Mouse (Mus musculus) limb, embryonic 13.5 days (tissue): ENCODE results near the gene Utp4. TPM values are rescaled to one million over a fixed set of nuclear protein-coding genes. Genes with fewer than 3 reads are reported as not detected.

Experiments
- ATAC-seq: fragments of 200-750 bp; cut with Nextera tagmentation; 2 replicates; pipeline ENCODE4 v1.8.0; 2017; ENCODE audit warnings: low read depth, moderate number of reproducible peaks, moderate TSS enrichment; ENCODE audit not compliant: low FRiP score
- H3K27ac ChIP-seq: fragments of 300-500 bp; sonication (generic); 2 replicates; pipeline ENCODE4 v1.5.1; 2015; ENCODE audit warnings: inconsistent platforms, mild to moderate bottlenecking, moderate library complexity
- H3K27me3 ChIP-seq: fragments of 300-500 bp; sonication (generic); 2 replicates; pipeline ENCODE4 v1.6.1; 2015; ENCODE audit warnings: mild to moderate bottlenecking, inconsistent platforms
- H3K36me3 ChIP-seq: fragments of 300-500 bp; sonication (generic); 2 replicates; pipeline ENCODE4 v1.6.1; 2015; ENCODE audit warnings: inconsistent platforms, mild to moderate bottlenecking, moderate library complexity
- H3K4me1 ChIP-seq: fragments of 300-500 bp; sonication (generic); 2 replicates; pipeline ENCODE4 v1.6.1; 2015; ENCODE audit warnings: inconsistent platforms
- H3K4me2 ChIP-seq: fragments of 300-500 bp; sonication (generic); replicated peaks from 2 replicates; pipeline ENCODE4 v1.6.1; 2015; ENCODE audit warnings: inconsistent platforms, mild to moderate bottlenecking, moderate library complexity
- H3K4me3 ChIP-seq: fragments of 300-500 bp; sonication (generic); 2 replicates; pipeline ENCODE4 v1.5.1; 2015; ENCODE audit warnings: moderate library complexity, mild to moderate bottlenecking, inconsistent platforms
- H3K9ac ChIP-seq: fragments of 300-500 bp; sonication (generic); 2 replicates; pipeline ENCODE4 v1.6.1; 2015; ENCODE audit warnings: mild to moderate bottlenecking, inconsistent platforms
- H3K9me3 ChIP-seq: fragments of 300-500 bp; sonication (generic); 2 replicates; pipeline ENCODE4 v1.6.1; 2016; ENCODE audit warnings: inconsistent platforms
- WGBS: fragments of 180-500 bp; shearing (Covaris S2); methylation state at CpG from one replicate; pipeline ENCODE4 v1.1.7; 2015; 5-methylcytosine and 5-hydroxymethylcytosine counted together
- polyA plus RNA-seq: library from polyadenylated mRNA; unstranded; fragments of >200 nt; fragmentation: Nextera tagmentation; extraction: Ambion mirVana; gene quantifications from 2 replicates; pipeline ENCODE4 v1.2.1, GENCODE M21; 2015

The Utp4 gene
- polyA plus RNA-seq, 1 experiment from 2014 or later: 69.9 TPM

DNA sequence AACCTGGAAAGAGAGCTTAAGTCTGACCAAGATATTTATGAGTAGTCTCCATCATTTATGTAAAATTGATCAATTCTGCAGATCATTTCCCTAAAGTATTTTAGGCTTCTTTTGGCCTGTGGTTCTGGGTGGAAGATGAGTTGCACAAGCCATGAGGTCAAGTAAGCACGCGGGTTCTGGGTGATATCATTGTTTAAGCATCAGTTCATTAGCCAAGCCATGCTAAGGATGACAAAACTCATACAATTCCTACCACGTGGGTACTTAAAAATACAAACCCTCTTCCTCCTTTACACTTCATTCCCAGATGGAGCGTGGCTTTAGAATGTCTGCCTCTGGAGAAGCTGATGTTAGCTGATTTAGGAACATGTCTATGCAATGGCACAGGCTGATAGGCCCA, 60.1 kb downstream of the Utp4 start:
- Histone ChIP-seq H3K27ac (no peak overlapping the region), H3K4me1 (0 out of 2 replicates have a peak, but pooled peaks cover 6% of the 10 kb centered on the region)
- no peak for ATAC-seq

DNA sequence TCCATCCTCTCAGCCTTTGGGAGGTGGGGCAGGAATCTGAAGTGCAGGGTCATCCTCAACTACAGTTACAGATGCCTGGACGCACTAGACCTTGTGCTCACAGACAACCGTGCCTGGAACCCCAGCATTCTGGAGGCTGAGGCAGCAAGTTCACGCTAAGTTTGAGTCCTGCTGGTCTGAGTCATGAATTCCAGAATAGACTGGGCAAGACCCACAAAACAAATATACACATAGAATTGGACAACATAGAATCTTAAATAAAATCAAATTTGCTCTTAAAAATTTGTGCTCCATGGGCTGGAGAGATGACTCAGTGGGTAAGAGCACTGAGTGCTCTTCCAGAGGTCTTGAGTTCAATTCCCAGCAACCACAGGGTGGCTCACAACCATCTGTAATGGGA, 63.6 kb downstream of the Utp4 start:
- no peak overlapping the region for H3K4me2 ChIP-seq
- H3K9ac ChIP-seq: no peak overlapping the region
- no peak for ATAC-seq
- H3K4me3 ChIP-seq: no peak overlapping the region
- no peaks in the 10 kb centered on the region for H3K27me3 ChIP-seq
- H3K36me3 ChIP-seq: 0 out of 2 replicates have a peak, but pooled peaks cover 3% of the 10 kb centered on the region
- H3K4me1 ChIP-seq: no peaks in the 10 kb centered on the region
- 94% methylated on average over 3 of the region's 3 CpGs for WGBS
- no peaks in the 10 kb centered on the region for H3K9me3 ChIP-seq
- H3K27ac ChIP-seq: no peak overlapping the region

More for the DNA sequence above, 60.1 kb downstream of the Utp4 start:
- 91% methylated on average over 4 of the region's 4 CpGs for WGBS
- no peaks in the 10 kb centered on the region for H3K9me3 ChIP-seq
- H3K27me3 ChIP-seq: no peaks in the 10 kb centered on the region
- no peak overlapping the region for H3K9ac ChIP-seq
- H3K4me2 ChIP-seq: no peak overlapping the region
- H3K4me3 ChIP-seq: no peak overlapping the region
- 0 out of 2 replicates have a peak, but pooled peaks cover 5% of the 10 kb centered on the region for H3K36me3 ChIP-seq

DNA sequence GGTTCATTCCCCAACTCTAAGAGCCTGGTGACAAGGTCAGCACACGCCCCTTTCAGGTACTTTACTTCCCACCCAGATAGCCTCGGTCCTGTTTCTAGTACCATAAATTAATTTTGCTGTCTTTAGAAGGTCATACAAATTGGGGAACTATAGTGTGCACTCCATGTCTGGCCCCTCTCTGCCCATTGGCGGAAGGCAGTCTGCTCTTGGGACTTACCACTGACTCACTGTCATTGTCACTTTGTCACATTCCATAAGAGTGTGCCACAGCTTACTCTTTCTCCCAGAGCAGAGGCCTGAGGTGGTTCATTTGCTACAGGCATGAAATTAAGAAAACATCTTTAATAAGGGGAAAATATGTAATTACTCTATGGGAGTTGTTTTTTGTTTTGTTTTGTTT, 64.8 kb downstream of the Utp4 start:
- 84% methylated on average over 3 of the region's 3 CpGs for WGBS
- ATAC-seq: no peak
- no peak overlapping the region for H3K4me2 ChIP-seq

GRCm38 (mm10) chr8:106959626-106960025, 66.2 kb downstream of the Utp4 start:
- 94% methylated on average over 2 of the region's 2 CpGs for WGBS
- H3K9me3 ChIP-seq: no peaks in the 10 kb centered on the region
- no peak for ATAC-seq
- H3K4me1 ChIP-seq: no peaks in the 10 kb centered on the region; the same call in 1 of the 2 replicates
- H3K9ac ChIP-seq: no peak overlapping the region
- H3K4me2 ChIP-seq: no peak overlapping the region
- H3K27ac ChIP-seq: no peak overlapping the region
- H3K36me3 ChIP-seq: 0 out of 2 replicates have a peak, but pooled peaks cover 3% of the 10 kb centered on the region
- H3K4me3 ChIP-seq: no peak overlapping the region
- H3K27me3 ChIP-seq: no peaks in the 10 kb centered on the region

More for the DNA sequence above, 64.8 kb downstream of the Utp4 start:
- H3K9ac ChIP-seq: no peak overlapping the region
- no peak overlapping the region for H3K27ac ChIP-seq
- no peak overlapping the region for H3K4me3 ChIP-seq
- no peaks in the 10 kb centered on the region; the same call in 1 of the 2 replicates for H3K4me1 ChIP-seq
- no peaks in the 10 kb centered on the region for H3K27me3 ChIP-seq
- H3K36me3 ChIP-seq: 0 out of 2 replicates have a peak, but pooled peaks cover 3% of the 10 kb centered on the region
- no peaks in the 10 kb centered on the region for H3K9me3 ChIP-seq

DNA sequence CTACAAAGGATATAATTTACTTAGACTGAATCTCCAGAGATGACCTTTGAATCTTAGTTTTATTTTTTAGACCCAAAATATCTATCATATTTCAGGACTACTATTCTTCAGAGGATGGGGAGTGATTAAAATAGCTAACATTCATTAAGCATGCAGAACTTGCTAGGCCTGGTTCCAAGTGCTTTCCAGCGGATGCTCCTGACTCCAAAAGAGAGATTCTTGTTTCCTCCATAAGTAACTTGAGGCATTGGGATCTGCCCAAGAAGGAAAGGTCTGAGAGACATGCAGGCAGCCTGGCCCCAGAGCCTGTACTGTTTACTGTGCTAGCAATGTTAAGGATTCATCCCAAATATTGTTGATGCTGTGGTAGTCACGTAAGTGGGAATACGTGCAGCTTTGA, 68.9 kb downstream of the Utp4 start:
- Histone ChIP-seq H3K4me1 (no peaks in the 10 kb centered on the region; the same call in 1 of the 2 replicates), H3K9ac (no peak overlapping the region), H3K4me2 (no peak overlapping the region), H3K27ac (no peak overlapping the region), H3K9me3 (no peaks in the 10 kb centered on the region), H3K36me3 (no peaks in the 10 kb centered on the region), H3K4me3 (no peak overlapping the region), H3K27me3 (no peaks in the 10 kb centered on the region)
- ATAC-seq: no peak
- WGBS: 84% methylated on average over 3 of the region's 3 CpGs

DNA sequence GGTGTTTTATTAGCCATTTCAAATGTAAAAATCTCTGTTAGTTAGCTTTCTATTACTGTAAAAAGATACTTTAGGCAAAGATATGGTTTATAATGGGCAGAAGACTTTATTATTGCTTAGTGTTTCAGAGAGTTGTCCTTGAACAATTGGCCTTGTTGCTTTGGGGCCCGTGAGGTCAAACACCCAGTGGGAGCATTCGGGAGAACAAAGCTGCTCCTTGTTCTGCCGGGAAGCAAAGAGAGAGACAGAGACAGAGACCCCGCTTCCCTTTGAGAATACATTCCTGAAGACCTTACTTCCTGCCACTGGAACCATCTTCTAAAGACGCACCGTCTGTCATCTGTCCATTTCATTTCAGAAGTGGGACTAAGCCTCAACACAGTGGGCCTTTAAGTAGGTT, 69.9 kb downstream of the Utp4 start:
- Histone ChIP-seq H3K4me3 (no peak overlapping the region), H3K9ac (no peak overlapping the region), H3K9me3 (no peaks in the 10 kb centered on the region), H3K4me1 (no peaks in the 10 kb centered on the region; the same call in 1 of the 2 replicates), H3K4me2 (no peak overlapping the region), H3K27ac (no peak overlapping the region), H3K36me3 (no peaks in the 10 kb centered on the region), H3K27me3 (no peaks in the 10 kb centered on the region)
- no peak for ATAC-seq
- WGBS: 80% methylated on average over 6 of the region's 6 CpGs

- Histone ChIP-seq H3K27me3 (no peaks in the 10 kb centered on the region), H3K9ac (no peak overlapping the region), H3K36me3 (no peaks in the 10 kb centered on the region), H3K27ac (no peak overlapping the region), H3K9me3 (no peaks in the 10 kb centered on the region), H3K4me2 (no peak overlapping the region), H3K4me1 (no peaks in the 10 kb centered on the region; the same call in 1 of the 2 replicates), H3K4me3 (no peak overlapping the region)
- WGBS: 73% methylated on average over 4 of the region's 4 CpGs
- ATAC-seq: no peak
Measured at GRCm38 (mm10) chr8:106964573-106964972, 71.1 kb downstream of the Utp4 start.

DNA sequence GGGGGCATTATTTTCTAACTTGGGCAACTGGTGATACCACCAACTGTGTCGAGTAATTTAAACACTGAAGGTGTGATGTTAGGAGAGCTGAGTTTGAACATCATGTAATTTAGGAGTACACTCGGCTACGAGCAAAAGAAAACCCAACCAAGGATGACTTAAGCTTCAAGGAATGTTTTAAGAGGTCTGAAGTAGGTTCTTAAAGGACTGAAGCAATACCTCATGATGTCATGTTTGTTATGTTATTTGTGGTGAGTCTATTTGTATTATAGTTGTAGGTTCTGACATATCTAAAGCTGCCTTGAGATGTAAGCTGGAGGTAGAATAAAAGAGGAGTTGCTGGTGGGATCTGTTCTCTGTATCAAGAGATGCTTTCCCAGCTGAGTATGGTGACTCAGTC, 76.5 kb downstream of the Utp4 start:
- Histone ChIP-seq H3K4me1 (peaks cover 6% of the 10 kb centered on the region), H3K4me3 (no peak overlapping the region), H3K27me3 (no peaks in the 10 kb centered on the region), H3K9ac (no peak overlapping the region), H3K4me2 (no peak overlapping the region), H3K27ac (no peak overlapping the region), H3K9me3 (no peaks in the 10 kb centered on the region), H3K36me3 (no peaks in the 10 kb centered on the region)
- ATAC-seq: no peak
- whole genome bisulfite sequencing: 79% methylated on average over 3 of the region's 3 CpGs

DNA sequence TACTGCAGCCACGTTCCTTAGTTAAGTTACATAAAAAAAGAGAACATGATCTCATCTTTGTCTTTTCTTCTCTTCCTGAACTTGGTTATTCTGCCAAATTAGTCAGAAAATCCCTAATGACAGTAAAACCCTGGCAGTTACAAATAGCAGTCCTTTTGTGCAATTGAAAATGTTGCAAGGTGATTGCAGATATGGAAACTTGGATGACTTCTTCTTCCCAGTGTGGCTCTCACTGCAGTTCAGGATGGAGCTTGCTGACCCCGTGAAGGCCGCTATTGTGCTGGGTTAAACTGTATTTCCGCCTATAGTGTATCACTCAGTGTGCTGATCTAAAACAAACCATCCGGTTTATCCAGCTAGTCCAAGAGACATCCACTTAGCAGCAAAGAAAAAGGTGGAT, 78.5 kb downstream of the Utp4 start:
- Histone ChIP-seq H3K27me3 (no peaks in the 10 kb centered on the region), H3K4me1 (peaks cover 6% of the 10 kb centered on the region), H3K27ac (no peak overlapping the region), H3K4me2 (no peak overlapping the region), H3K9me3 (no peaks in the 10 kb centered on the region), H3K4me3 (no peak overlapping the region), H3K36me3 (no peaks in the 10 kb centered on the region), H3K9ac (no peak overlapping the region)
- 80% methylated on average over 5 of the region's 5 CpGs for whole genome bisulfite sequencing
- no peak for ATAC-seq

Other genes starting within 250 kb of the Utp4 start
- gene Tango6, start 210.6 kb upstream of the Utp4 start, polyA plus RNA-seq: 9.5 and 10.3 TPM in 2 replicates
- gene Has3, start 23.4 kb upstream of the Utp4 start, polyA plus RNA-seq: 0.15 and 0.25 TPM in 2 replicates
- gene Sntb2, start 42.1 kb downstream of the Utp4 start, polyA plus RNA-seq: 16.4 and 17.7 TPM in 2 replicates
- gene Vps4a, start 137.6 kb downstream of the Utp4 start, polyA plus RNA-seq: 81.7 and 81.9 TPM in 2 replicates
- 51.0 and 55.6 TPM in 2 replicates for gene Pdf, start 155.0 kb downstream of the Utp4 start, polyA plus RNA-seq
- gene Cog8, start 163.1 kb downstream of the Utp4 start, polyA plus RNA-seq: 37.5 and 40.8 TPM in 2 replicates
- 99.9 and 104 TPM in 2 replicates for gene Nip7, start 163.2 kb downstream of the Utp4 start, polyA plus RNA-seq
- gene Tmed6, start 172.0 kb downstream of the Utp4 start, polyA plus RNA-seq: not detected in 2 replicates
- 23.5 and 24.0 TPM in 2 replicates for gene Terf2, start 202.9 kb downstream of the Utp4 start, polyA plus RNA-seq